Comparison of ENCODE assay signal across 21 mouse cellular contexts in the genomic region with DNA sequence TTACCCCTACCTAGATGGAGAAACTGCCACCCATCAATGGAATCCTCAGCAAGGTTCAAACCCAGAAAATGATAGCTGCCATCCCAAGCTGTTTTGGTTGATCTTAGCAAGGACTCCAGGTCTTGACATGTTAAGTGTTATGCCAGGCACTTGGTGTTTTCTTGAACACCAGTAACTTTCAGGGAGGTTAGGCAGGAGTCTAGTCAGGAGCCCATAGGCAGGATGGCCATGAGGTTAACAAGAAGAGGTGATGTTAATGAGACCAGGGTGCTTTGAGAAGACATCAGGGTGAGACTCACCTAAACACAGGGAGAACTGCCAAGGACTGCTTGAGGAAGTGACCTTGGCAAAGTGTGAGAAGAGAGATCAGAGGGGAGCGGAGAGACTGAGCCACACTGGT. TPM values are rescaled to one million over a fixed set of nuclear protein-coding genes. Genes with fewer than 3 reads are reported as not detected.
DNase-seq lines count a peak whose midpoint lies in the region; TF ChIP-seq lines count a peak whose summit lies in the region.
"Had no signal": no experiment of that assay in that cellular context is flagged by ENCODE, and none has a peak within 500 bp of the region (broad histone marks: within the 10 kb centered on the region; RNA-seq: fewer than 3 reads in every experiment).

No protein-coding gene starts in this region.

- WGBS in heart, adult 2 months = 48% methylated on average over 1 of the region's 1 CpGs
- WGBS in spleen, adult 2 months = 55% methylated on average over 1 of the region's 1 CpGs

- no peak overlapping the region for H3K9ac ChIP-seq in heart, adult 2 months (ENCODE audit: low read depth, low read length)
- H3K9ac ChIP-seq: heart, embryonic 15.5 days; hindbrain, embryonic 15.5 days; midbrain, embryonic 15.5 days; neural tube, embryonic 13.5 days had no signal

- intact Hi-C loops in heart, adult 2 months (cut with DNase I) = loop anchor here (2.0 to 5.0 kb wide), 2 partner anchors 23 to 34 kb away; no protein-coding TSS in a partner anchor

- TF ChIP-seq CTCF in heart, adult 2 months (IDR thresholded peaks at IDR 0.05) = no peak
- TF ChIP-seq CTCF in spleen, adult 2 months (IDR thresholded peaks at IDR 0.05; ENCODE audit: extremely low read depth, insufficient read depth, insufficient read length, insufficient replicate concordance) = no peak

- no peaks in the 10 kb centered on the region for H3K27me3 ChIP-seq in heart, adult 2 months (ENCODE audit: control insufficient read depth, insufficient read depth, low read length)
- no peaks in the 10 kb centered on the region for H3K27me3 ChIP-seq in spleen, adult 2 months (ENCODE audit: control insufficient read depth, insufficient read depth, low read length)
- H3K27me3 ChIP-seq: heart, embryonic 15.5 days; hindbrain, embryonic 15.5 days; midbrain, embryonic 15.5 days; neural tube, embryonic 13.5 days had no signal

- H3K4me1 ChIP-seq in heart, adult 2 months (ENCODE audit: control insufficient read depth, insufficient read depth, low read length) = peaks cover 19% of the 10 kb centered on the region
- H3K4me1 ChIP-seq in spleen, adult 2 months (ENCODE audit: control insufficient read depth, insufficient read depth, insufficient read length) = peaks cover 27% of the 10 kb centered on the region

- DNase-seq in heart, adult 2 months = no peak
- DNase-seq in heart, adult 8-10 months (ENCODE audit: low spot score) = no peak
- no peak for DNase-seq in spleen, adult 2 months (ENCODE audit: low read depth in 1 of 2, low spot score in 2 of 2)
- DNase-seq in spleen, postnatal 10 days (ENCODE audit: low spot score in 2 of 2) = no peak
- peak; percentile 37 for DNase-seq in naive thymus-derived CD4-positive, alpha-beta T cell, adult 2 months (ENCODE audit: low read depth)
- no peak for DNase-seq in urinary bladder, adult 2 months (ENCODE audit: low spot score)
- DNase-seq in embryo, embryonic 10 days (ENCODE audit: low spot score) = no peak
- DNase-seq: adrenal gland, adult 2 months; cerebellum, adult 11-12 months; gastrocnemius, postnatal 14 days; heart, adult 18-20 months; liver; lung, postnatal 14 days; retina, postnatal 1 day; right cerebral cortex, postnatal 25 days had no signal

- 0 out of 2 replicates have a peak overlapping the region, but pooled peaks have one; percentile 2 for H3K27ac ChIP-seq in heart, adult 2 months
- peak overlapping the region; percentile 24 for H3K27ac ChIP-seq in spleen, adult 2 months (ENCODE audit: insufficient read depth, low read length)
- H3K27ac ChIP-seq: embryonic facial prominence, embryonic 10.5 days; heart, embryonic 15.5 days; hindbrain, embryonic 15.5 days; limb, embryonic 10.5 days; midbrain, embryonic 15.5 days; neural tube, embryonic 13.5 days had no signal

- H3K79me2 ChIP-seq in heart, adult 2 months (replicated peaks; ENCODE audit: control insufficient read depth, insufficient read depth, low read length) = peaks cover 12% of the 10 kb centered on the region

- no peak for TF ChIP-seq EP300 in heart, adult 2 months (IDR thresholded peaks at IDR 0.05; ENCODE audit: insufficient read depth, low read depth, low read length)

- TF ChIP-seq POLR2A in heart, adult 2 months (IDR thresholded peaks at IDR 0.05; ENCODE audit: insufficient read depth, low read depth, low read length) = no peak
- TF ChIP-seq POLR2A in spleen, adult 2 months (IDR thresholded peaks at IDR 0.05; ENCODE audit: low read depth, low read length) = no peak

- no peak overlapping the region for H3K4me3 ChIP-seq in heart, adult 2 months
- no peak overlapping the region for H3K4me3 ChIP-seq in spleen, adult 2 months (ENCODE audit: extremely low read depth, insufficient read depth, insufficient read length)
- H3K4me3 ChIP-seq: embryonic facial prominence, embryonic 10.5 days; heart, embryonic 15.5 days; hindbrain, embryonic 15.5 days; limb, embryonic 10.5 days; midbrain, embryonic 15.5 days; neural tube, embryonic 13.5 days had no signal

- peaks cover 18% of the 10 kb centered on the region for H3K36me3 ChIP-seq in heart, adult 2 months (ENCODE audit: control insufficient read depth, insufficient read depth, low read length)
- H3K36me3 ChIP-seq in spleen, adult 2 months (ENCODE audit: control insufficient read depth, insufficient read depth, low read length) = no peaks in the 10 kb centered on the region
- H3K36me3 ChIP-seq: heart, embryonic 15.5 days; hindbrain, embryonic 15.5 days; limb, embryonic 10.5 days; midbrain, embryonic 15.5 days; neural tube, embryonic 13.5 days had no signal

RNA-seq across cellular contexts. Expression of gene Dgkd, which starts 4.9 kb away (rescaled TPM):
- 10 to 100 TPM; 40.8 to 47.3 TPM for total RNA-seq in heart, adult 2 months (2021)
- polyA plus RNA-seq in heart, adult 2 months (2012; rRNA removed) = 23.5 and 34.7 TPM in 2 replicates
- total RNA-seq in heart, adult 8-10 months (2022) = 10 to 100 TPM; 33.5 to 43.2 (median 42.0) TPM
- polyA plus RNA-seq in spleen, adult 2 months (2012; rRNA removed) = 62.4 and 69.4 TPM in 2 replicates
- 22.2 and 22.5 TPM in 2 replicates for polyA plus RNA-seq in urinary bladder, adult 2 months (2012; rRNA removed)

RNA-seq across cellular contexts. Expression of gene Sag, which starts 54.6 kb away (rescaled TPM):
- total RNA-seq in heart, adult 2 months (2021) = under 1 TPM; 0.16 to 0.43 TPM
- polyA plus RNA-seq in heart, adult 2 months (2012; rRNA removed) = 0.47 and 0.57 TPM in 2 replicates
- under 1 TPM; 0.14 to 0.63 (median 0.25) TPM for total RNA-seq in heart, adult 8-10 months (2022)
- 0.22 and 0.57 TPM in 2 replicates for polyA plus RNA-seq in spleen, adult 2 months (2012; rRNA removed)
- 0.39 and 0.96 TPM in 2 replicates for polyA plus RNA-seq in urinary bladder, adult 2 months (2012; rRNA removed)
